7 mouse cellular contexts compared by ENCODE assay signal in genomic region chrX:11664330-11665061, GRCm38 (mm10).
DNase-seq lines count a peak whose midpoint lies in the region; ATAC-seq lines count a peak whose summit lies in the region.

No protein-coding gene starts in this region.

- peaks cover 12% of the 10 kb centered on the region; the same call in 1 of the 2 replicates for H3K27me3 ChIP-seq in intestine, embryonic 14.5 days (replicated peaks; ENCODE audit: control insufficient read depth, insufficient read depth, low read length)
- peaks cover 22% of the 10 kb centered on the region for H3K27me3 ChIP-seq in limb, embryonic 11.5 days (ENCODE audit: control insufficient read depth, insufficient read depth, low read length)
- peaks cover 53% of the 10 kb centered on the region for H3K27me3 ChIP-seq in midbrain, embryonic 12.5 days

- H3K4me3 ChIP-seq in intestine, embryonic 14.5 days (ENCODE audit: low read depth, low read length), result peak overlapping the region; percentile 35
- peak overlapping the region; percentile 30 for H3K4me3 ChIP-seq in limb, embryonic 11.5 days (ENCODE audit: low read depth, low read length)
- H3K4me3 ChIP-seq in midbrain, embryonic 12.5 days, result peak overlapping the region; percentile 40

- H3K36me3 ChIP-seq in intestine, embryonic 14.5 days (ENCODE audit: control insufficient read depth, insufficient read depth, low read length), result no peaks in the 10 kb centered on the region
- no peaks in the 10 kb centered on the region for H3K36me3 ChIP-seq in limb, embryonic 11.5 days (ENCODE audit: control insufficient read depth, insufficient read depth, low read length)
- no peaks in the 10 kb centered on the region for H3K36me3 ChIP-seq in midbrain, embryonic 12.5 days

- H3K4me2 ChIP-seq in intestine, embryonic 14.5 days (ENCODE audit: low read length), result peak overlapping the region; percentile 60
- peak overlapping the region; percentile 61 for H3K4me2 ChIP-seq in limb, embryonic 11.5 days (ENCODE audit: low read depth, severe bottlenecking)
- H3K4me2 ChIP-seq in midbrain, embryonic 12.5 days (replicated peaks), result peak overlapping the region; percentile 58

- DNase-seq in adrenal gland, adult 8-10 months, result peak; percentile 26
- DNase-seq in embryo, embryonic 11 days, result peak; percentile 86
- DNase-seq in gastrocnemius, postnatal 25 days, result peak; percentile 74
- DNase-seq in intestine, embryonic 14.5 days (ENCODE audit: low spot score), result peak; percentile 80
- DNase-seq in limb, embryonic 11.5 days (ENCODE audit: low spot score), result peak; percentile 69
- peak; percentile 49 for DNase-seq in spleen, adult 12 weeks (ENCODE audit: low spot score)

- H3K4me1 ChIP-seq in intestine, embryonic 14.5 days (replicated peaks; ENCODE audit: control insufficient read depth, insufficient read depth, low read length), result peaks cover 16% of the 10 kb centered on the region; the same call in 1 of the 2 replicates
- peaks cover 12% of the 10 kb centered on the region; the same call in 1 of the 2 replicates for H3K4me1 ChIP-seq in limb, embryonic 11.5 days (ENCODE audit: control insufficient read depth, insufficient read depth, low read length)
- H3K4me1 ChIP-seq in midbrain, embryonic 12.5 days, result peaks cover 15% of the 10 kb centered on the region

- no peaks in the 10 kb centered on the region for H3K9me3 ChIP-seq in intestine, embryonic 14.5 days (ENCODE audit: control insufficient read depth, low read length)
- no peaks in the 10 kb centered on the region for H3K9me3 ChIP-seq in limb, embryonic 11.5 days (ENCODE audit: control insufficient read depth, low read length)
- H3K9me3 ChIP-seq in midbrain, embryonic 12.5 days, result no peaks in the 10 kb centered on the region

- WGBS in intestine, embryonic 14.5 days, result 13% methylated on average over 23 of the region's 68 CpGs
- 11% methylated on average over 29 of the region's 68 CpGs for WGBS in limb, embryonic 11.5 days
- WGBS in midbrain, embryonic 12.5 days, result 15% methylated on average over 37 of the region's 68 CpGs

- H3K9ac ChIP-seq in intestine, embryonic 14.5 days (ENCODE audit: low read length), result peak overlapping the region; percentile 68
- peak overlapping the region; percentile 77 for H3K9ac ChIP-seq in limb, embryonic 11.5 days (ENCODE audit: low read length)
- peak overlapping the region; percentile 55 for H3K9ac ChIP-seq in midbrain, embryonic 12.5 days (replicated peaks)

- peak; percentile 86 for ATAC-seq in intestine, embryonic 14.5 days (replicated peaks; ENCODE audit: low FRiP score, low TSS enrichment, low read depth)
- ATAC-seq in limb, embryonic 11.5 days (ENCODE audit: insufficient number of reproducible peaks, low FRiP score, low TSS enrichment, low read depth), result peak; percentile 85
- ATAC-seq in midbrain, embryonic 12.5 days (ENCODE audit: low FRiP score, low read depth), result peak; percentile 85

- H3K27ac ChIP-seq in intestine, embryonic 14.5 days (ENCODE audit: low read depth), result peak overlapping the region; percentile 88
- H3K27ac ChIP-seq in limb, embryonic 11.5 days (replicated peaks; ENCODE audit: low read depth, low read length), result peak overlapping the region; percentile 79
- peak overlapping the region; percentile 84 for H3K27ac ChIP-seq in midbrain, embryonic 12.5 days (replicated peaks)

Comparison
In these comparisons a context has a peak if more than half of its experiments do, and no peak if none do; other contexts are left out.
1. Peak in every context shown above with its lines: DNase-seq, ATAC-seq, H3K4me3 ChIP-seq and H3K27ac ChIP-seq.
2. DNase-seq: peak in every context shown above with its lines; median percentile 86 in embryo, embryonic 11 days; 80 in intestine, embryonic 14.5 days; 74 in gastrocnemius, postnatal 25 days; 69 in limb, embryonic 11.5 days; 49 in spleen, adult 12 weeks; 26 in adrenal gland, adult 8-10 months.